In genomic region chr1:87848237-87848996, GRCm38 (mm10) we compare ENCODE assay signal across 9 mouse cellular contexts. TPM values are rescaled to one million over a fixed set of nuclear protein-coding genes. Genes with fewer than 3 reads are reported as not detected.
DNase-seq lines count a peak whose midpoint lies in the region; ATAC-seq and TF ChIP-seq lines count a peak whose summit lies in the region.
"Had no signal": no experiment of that assay in that cellular context is flagged by ENCODE, and none has a peak within 500 bp of the region (broad histone marks: within the 10 kb centered on the region; RNA-seq: fewer than 3 reads in every experiment).

No protein-coding gene starts in this region.

- no peak overlapping the region for H3K4me2 ChIP-seq in hindbrain, embryonic 14.5 days (replicated peaks)
- H3K4me2 ChIP-seq in midbrain, embryonic 13.5 days (replicated peaks), result no peak overlapping the region
- H3K4me2 ChIP-seq: embryonic facial prominence, embryonic 13.5 days had no signal

- DNase-seq in layer of hippocampus, adult 2 months (ENCODE audit: low spot score in 2 of 2), result peak; percentile 57 to 70
- DNase-seq in layer of hippocampus, postnatal 14 days (ENCODE audit: low spot score in 2 of 2), result no peak
- peak; percentile 49 for DNase-seq in Muller cell, postnatal 12 days (ENCODE audit: inconsistent ontology term)
- peak; percentile 54 to 72 for DNase-seq in right cerebral cortex, postnatal 10 days (ENCODE audit: low spot score in 2 of 2)
- DNase-seq in hindbrain, embryonic 14.5 days (ENCODE audit: low spot score), result no peak
- DNase-seq: heart, postnatal 36 days had no signal

- ATAC-seq in hindbrain, embryonic 14.5 days (ENCODE audit: low FRiP score), result no peak
- ATAC-seq in midbrain, embryonic 13.5 days, result no peak

- H3K4me1 ChIP-seq in brown adipose tissue, adult 24 weeks (ENCODE audit: control insufficient read depth, insufficient read depth, insufficient read length, low read length), result peaks cover 41% of the 10 kb centered on the region
- peaks cover 15% of the 10 kb centered on the region; the same call in 1 of the 2 replicates for H3K4me1 ChIP-seq in hindbrain, embryonic 14.5 days (replicated peaks; ENCODE audit: control insufficient read depth, insufficient read depth, low read length)
- H3K4me1 ChIP-seq in midbrain, embryonic 13.5 days (replicated peaks), result peaks cover 13% of the 10 kb centered on the region

- H3K27me3 ChIP-seq in hindbrain, embryonic 14.5 days (ENCODE audit: control insufficient read depth, insufficient read depth, low read length), result no peaks in the 10 kb centered on the region
- 0 out of 2 replicates have a peak, but pooled peaks cover 3% of the 10 kb centered on the region for H3K27me3 ChIP-seq in midbrain, embryonic 13.5 days
- H3K27me3 ChIP-seq: embryonic facial prominence, embryonic 13.5 days had no signal

- H3K9me3 ChIP-seq in hindbrain, embryonic 14.5 days (ENCODE audit: control insufficient read depth, low read length), result no peaks in the 10 kb centered on the region
- H3K9me3 ChIP-seq in midbrain, embryonic 13.5 days, result no peaks in the 10 kb centered on the region
- H3K9me3 ChIP-seq: embryonic facial prominence, embryonic 13.5 days had no signal

- H3K9ac ChIP-seq in hindbrain, embryonic 14.5 days, result no peak overlapping the region
- no peak overlapping the region for H3K9ac ChIP-seq in midbrain, embryonic 13.5 days (replicated peaks)
- H3K9ac ChIP-seq: embryonic facial prominence, embryonic 13.5 days had no signal

- no peak for TF ChIP-seq CTCF in layer of hippocampus, adult 2 months (conservative IDR thresholded peaks at IDR 0.05)

- no peaks in the 10 kb centered on the region for H3K36me3 ChIP-seq in hindbrain, embryonic 14.5 days (replicated peaks; ENCODE audit: control insufficient read depth, insufficient read depth)
- no peaks in the 10 kb centered on the region for H3K36me3 ChIP-seq in midbrain, embryonic 13.5 days
- H3K36me3 ChIP-seq: embryonic facial prominence, embryonic 13.5 days had no signal

- WGBS in hindbrain, embryonic 14.5 days, result 48% methylated on average over 11 of the region's 11 CpGs
- 62% methylated on average over 11 of the region's 11 CpGs for WGBS in midbrain, embryonic 13.5 days

- peak overlapping the region; percentile 87 for H3K27ac ChIP-seq in layer of hippocampus, adult 2 months
- peak overlapping the region; percentile 75 for H3K27ac ChIP-seq in brown adipose tissue, adult 24 weeks (replicated peaks; ENCODE audit: low read depth, low read length)
- H3K27ac ChIP-seq in hindbrain, embryonic 14.5 days, result no peak overlapping the region
- no peak overlapping the region for H3K27ac ChIP-seq in midbrain, embryonic 13.5 days

- no peak overlapping the region for H3K4me3 ChIP-seq in layer of hippocampus, adult 2 months
- H3K4me3 ChIP-seq in brown adipose tissue, adult 24 weeks (ENCODE audit: insufficient read depth, low read depth, low read length), result no peak overlapping the region
- no peak overlapping the region for H3K4me3 ChIP-seq in hindbrain, embryonic 14.5 days (replicated peaks; ENCODE audit: low read length)
- no peak overlapping the region for H3K4me3 ChIP-seq in midbrain, embryonic 13.5 days (replicated peaks)
- H3K4me3 ChIP-seq: embryonic facial prominence, embryonic 13.5 days had no signal

RNA-seq across cellular contexts. Expression of gene Dgkd, which starts 4.7 kb away (rescaled TPM):
- 100 to 1,000 TPM; 103 to 117 TPM for total RNA-seq in layer of hippocampus, adult 2 months (2021)
- total RNA-seq in layer of hippocampus, postnatal 14 days (2021), result 100 to 1,000 TPM; 124 to 137 TPM
- polyA plus RNA-seq in brown adipose tissue, adult 24 weeks (2012; ENCODE audit: insufficient read depth, insufficient read length, missing spikeins), result 59.1 and 61.6 TPM in 2 replicates
- polyA plus RNA-seq in hindbrain, embryonic 14.5 days (2014; fragmentation: Nextera tagmentation; extraction: Ambion mirVana), result 50.8 and 51.5 TPM in 2 replicates
- 41.2 and 43.7 TPM in 2 replicates for polyA plus RNA-seq in midbrain, embryonic 13.5 days (2015; fragmentation: Nextera tagmentation; extraction: Ambion mirVana)

RNA-seq across cellular contexts. Expression of gene Sag, which starts 44.9 kb away (rescaled TPM):
- 1 to 10 TPM; 2.0 to 2.6 TPM for total RNA-seq in layer of hippocampus, adult 2 months (2021)
- 1 to 10 TPM; 1.9 to 2.6 TPM for total RNA-seq in layer of hippocampus, postnatal 14 days (2021)
- 0.59 and 1.4 TPM in 2 replicates for polyA plus RNA-seq in brown adipose tissue, adult 24 weeks (2012; ENCODE audit: insufficient read depth, insufficient read length, missing spikeins)
- polyA plus RNA-seq in hindbrain, embryonic 14.5 days (2014; fragmentation: Nextera tagmentation; extraction: Ambion mirVana), result 1.4 and 1.8 TPM in 2 replicates
- 2.5 and 3.2 TPM in 2 replicates for polyA plus RNA-seq in midbrain, embryonic 13.5 days (2015; fragmentation: Nextera tagmentation; extraction: Ambion mirVana)

Comparison
In these comparisons a context has a peak if more than half of its experiments do, and no peak if none do; other contexts are left out.
1. DNase-seq: peak in layer of hippocampus, adult 2 months (2 of 2), Muller cell, postnatal 12 days (single experiment) and right cerebral cortex, postnatal 10 days (2 of 2); none in layer of hippocampus, postnatal 14 days (0 of 2) and hindbrain, embryonic 14.5 days (single experiment).
2. H3K27ac ChIP-seq: peak in layer of hippocampus, adult 2 months (single experiment) and brown adipose tissue, adult 24 weeks (single experiment); none in hindbrain, embryonic 14.5 days (single experiment) and midbrain, embryonic 13.5 days (single experiment).